Mouse (Mus musculus): ENCODE measurements around the gene Nop58.
"Not testable (repeated sequence)": the region's sequence is repeated elsewhere in the genome, so short reads cannot be mapped to it uniquely, and the experiment has no call there.

Nop58 gene

GRCm38 (mm10) chr1:59719900-59720299 is 35.1 kb downstream of the Nop58 start:
- DNase-seq (ENCODE audit: low spot score in 2 of 2), result peak; percentile 10 to 11

DNA sequence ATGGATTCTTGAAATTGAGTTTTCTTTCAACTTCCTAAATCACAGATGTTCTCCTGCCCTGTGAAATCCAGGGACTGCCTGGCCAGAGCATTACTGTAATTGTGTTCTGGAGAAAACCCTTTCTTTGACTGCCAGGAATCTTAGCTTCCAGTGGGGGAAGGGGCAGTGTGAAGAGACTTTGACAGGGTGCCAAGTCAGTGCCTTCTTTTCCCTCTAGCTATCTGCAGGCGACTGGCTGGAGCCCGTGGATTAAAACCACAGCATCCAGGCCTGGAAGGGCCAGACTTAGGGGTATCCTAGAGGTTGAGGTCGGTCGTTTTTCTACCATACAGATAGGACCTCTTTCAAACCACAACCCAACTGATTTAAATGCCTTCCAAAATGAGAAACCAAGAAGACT is 40.9 kb downstream of the Nop58 start:
- DNase-seq (ENCODE audit: low spot score in 2 of 2), result no peak

GRCm38 (mm10) chr1:59730106-59730505 is 45.3 kb downstream of the Nop58 start:
- DNase-seq (ENCODE audit: low spot score in 2 of 2), result no peak

- no peak for DNase-seq (ENCODE audit: low spot score in 2 of 2)
Measured at GRCm38 (mm10) chr1:59730737-59731136, 46.0 kb downstream of the Nop58 start.

DNA sequence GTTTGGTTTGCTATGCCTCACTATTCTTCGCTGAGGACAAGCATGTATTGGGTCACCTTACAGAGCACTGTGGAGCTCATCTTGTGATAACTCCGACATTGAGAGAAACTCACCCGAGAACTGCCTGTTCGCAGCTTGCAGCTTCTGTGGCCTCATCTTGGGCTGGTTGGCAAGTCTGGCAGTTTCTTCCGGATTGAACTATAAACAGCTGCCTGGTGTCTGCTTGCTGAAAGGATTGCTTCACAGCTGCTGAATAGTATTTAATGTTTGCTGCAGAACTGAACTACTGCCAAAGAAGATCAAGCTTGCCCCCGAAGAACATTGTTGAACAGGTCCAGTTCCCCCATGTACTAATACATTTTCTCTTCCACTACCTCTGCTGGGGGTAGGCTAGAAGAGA is 49.3 kb downstream of the Nop58 start:
- DNase-seq (ENCODE audit: low spot score in 2 of 2), result peak; percentile 10 to 15

DNA sequence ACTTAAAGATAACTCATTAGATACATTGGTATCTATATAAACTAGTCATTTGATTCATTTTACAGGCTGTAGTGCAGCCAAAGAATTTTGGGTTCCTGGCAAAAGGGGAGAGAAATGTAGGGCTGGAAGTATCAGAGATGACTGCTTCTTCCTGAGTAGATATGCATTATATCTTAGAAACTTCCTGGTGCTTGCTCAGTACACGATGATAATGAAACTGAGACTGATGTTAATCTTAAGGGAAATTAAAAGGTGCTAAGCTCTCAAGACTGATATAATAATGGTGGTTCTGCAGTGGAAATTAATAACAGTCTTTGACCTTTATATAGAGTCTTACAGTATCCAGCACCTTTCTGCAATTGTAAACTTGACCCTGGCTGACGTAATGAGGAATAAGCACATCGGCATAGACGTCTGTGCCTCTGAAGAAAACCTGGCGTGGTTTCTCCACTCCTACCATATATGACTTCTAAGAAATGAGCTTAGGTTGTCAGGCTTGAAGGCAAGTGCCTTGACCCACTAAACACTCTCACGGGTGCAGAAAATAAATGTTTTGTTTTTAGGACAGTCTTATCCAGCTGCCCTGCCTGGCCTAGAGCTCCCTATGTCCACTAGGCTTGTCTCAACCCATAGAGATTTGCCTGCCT is 54.1 kb downstream of the Nop58 start:
- DNase-seq (ENCODE audit: low spot score in 2 of 2), result no peak

DNA sequence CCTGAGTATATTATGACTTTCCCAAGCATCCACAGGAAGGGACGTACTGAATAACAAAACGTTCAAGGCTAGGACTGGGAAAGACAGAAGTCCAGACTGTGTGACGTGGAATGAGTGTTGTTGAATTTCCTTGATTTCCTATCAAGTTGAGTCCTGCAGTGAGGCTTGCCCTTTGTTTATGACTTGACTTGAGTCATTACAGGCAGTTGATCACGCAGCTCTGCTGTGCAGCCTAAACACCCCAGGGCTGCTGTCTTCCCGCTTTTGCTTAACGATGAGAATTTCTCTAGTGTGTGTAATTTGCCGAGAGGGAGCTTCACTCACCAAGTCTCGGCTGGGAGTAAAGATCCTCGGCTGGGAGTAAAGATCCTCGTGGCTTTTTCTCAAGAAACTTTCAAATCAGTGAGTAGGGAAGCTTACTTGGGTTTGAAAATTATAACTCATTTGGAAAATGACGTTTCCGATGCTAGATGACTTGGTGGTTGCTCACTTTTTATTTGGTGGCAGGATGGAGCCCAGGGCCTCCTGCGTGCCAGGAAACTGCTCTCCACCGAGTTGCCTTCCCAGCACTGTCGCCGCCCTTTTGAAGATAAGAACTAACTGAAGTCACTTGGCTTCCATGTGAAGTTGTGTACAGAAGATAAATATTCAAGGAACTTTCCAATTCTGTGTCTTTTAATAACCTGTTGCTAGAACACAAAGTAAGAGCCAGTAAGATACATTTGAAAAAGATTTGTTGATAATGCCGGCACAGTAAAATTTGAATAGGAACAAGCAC is 55.0 kb downstream of the Nop58 start:
- DNase-seq (ENCODE audit: low spot score in 2 of 2), result no peak

DNA sequence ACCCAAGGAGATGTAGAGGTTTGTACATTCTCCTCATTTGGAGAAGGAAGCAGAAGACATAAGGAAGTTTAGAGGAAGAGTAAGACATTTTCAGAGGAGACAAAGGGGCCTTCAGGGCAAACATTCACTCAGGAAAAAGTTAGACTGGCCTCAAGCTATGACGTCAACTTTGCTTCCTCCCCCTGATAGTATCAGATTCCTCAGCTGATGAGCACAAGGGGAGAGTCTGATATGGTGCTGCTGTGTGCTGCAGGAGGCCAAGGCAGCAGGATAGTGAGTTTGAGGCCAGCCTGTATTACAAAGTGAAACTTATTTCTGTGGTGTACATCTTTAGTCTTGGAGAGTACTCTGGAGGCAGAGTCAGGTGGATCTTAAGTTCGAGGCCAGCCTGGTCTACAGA is 64.3 kb downstream of the Nop58 start:
- DNase-seq (ENCODE audit: low spot score in 2 of 2), result no peak

GRCm38 (mm10) chr1:59749724-59750123 is 65.0 kb downstream of the Nop58 start:
- DNase-seq (ENCODE audit: low spot score in 2 of 2), result not testable (repeated sequence)

DNA sequence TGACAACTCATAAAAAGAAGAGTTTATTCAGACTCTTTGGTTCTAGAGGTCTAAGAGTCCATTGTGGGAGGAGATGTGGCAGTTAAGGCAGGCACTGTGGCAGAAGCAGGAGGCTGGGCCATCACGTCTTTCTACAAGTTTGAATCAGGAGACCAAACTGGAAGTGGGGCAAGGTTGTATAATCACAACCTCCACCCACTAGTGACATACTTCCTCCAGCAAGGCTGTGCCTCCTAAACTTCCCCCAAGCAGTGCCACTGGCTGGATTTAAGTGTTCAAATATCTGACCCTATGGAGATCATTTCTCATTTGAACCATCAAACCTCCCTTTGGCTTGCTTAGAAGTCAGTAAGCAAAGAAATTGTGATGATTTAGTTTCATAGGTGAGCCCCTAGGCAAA is 70.5 kb downstream of the Nop58 start:
- DNase-seq (ENCODE audit: low spot score in 2 of 2), result no peak

DNA sequence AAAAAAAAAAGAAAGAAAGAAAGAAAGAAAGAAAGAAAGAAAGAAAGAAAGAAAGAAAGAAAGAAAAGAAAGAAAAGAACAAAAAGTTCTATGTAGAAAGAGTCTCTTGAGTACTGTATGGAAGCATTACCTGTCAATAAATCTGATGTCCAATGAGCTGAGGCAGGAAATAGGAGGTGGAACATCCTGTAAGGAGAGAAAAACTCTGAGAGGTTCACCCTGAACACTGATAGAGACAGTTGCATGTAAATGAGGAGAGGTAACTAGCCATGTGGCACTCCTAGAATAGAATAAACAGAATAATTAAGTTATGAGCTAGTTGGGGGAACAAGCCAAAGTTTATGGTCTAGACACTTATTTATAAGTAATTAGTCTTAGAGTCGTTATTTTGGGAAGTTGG is 73.6 kb downstream of the Nop58 start:
- DNase-seq (ENCODE audit: low spot score in 2 of 2), result no peak

GRCm38 (mm10) chr1:59762208-59762607 is 77.4 kb downstream of the Nop58 start:
- DNase-seq (ENCODE audit: low spot score in 2 of 2), result peak; percentile 31 to 38

GRCm38 (mm10) chr1:59762651-59763163 is 77.9 kb downstream of the Nop58 start:
- peak in 1 of 2 experiments; percentile 60 for DNase-seq (ENCODE audit: low spot score in 2 of 2)

- peak; percentile 74 to 81 for DNase-seq (ENCODE audit: low spot score in 2 of 2)
Measured at GRCm38 (mm10) chr1:59763164-59763768, 78.5 kb downstream of the Nop58 start, which contains the start of gene Bmpr2. Bmpr2 (plus strand) TSS chr1:59763400.

GRCm38 (mm10) chr1:59763781-59764251 is 79.0 kb downstream of the Nop58 start:
- peak; percentile 31 to 52 for DNase-seq (ENCODE audit: low spot score in 2 of 2)

- DNase-seq (ENCODE audit: low spot score in 2 of 2), result peak; percentile 33 to 41
Measured at GRCm38 (mm10) chr1:59764407-59764971, 79.7 kb downstream of the Nop58 start.

GRCm38 (mm10) chr1:59765279-59765678 is 80.5 kb downstream of the Nop58 start:
- DNase-seq (ENCODE audit: low spot score in 2 of 2), result no peak

- no peak for DNase-seq (ENCODE audit: low spot score in 2 of 2)
Measured at GRCm38 (mm10) chr1:59766626-59767025, 81.9 kb downstream of the Nop58 start.

Data from right cerebral cortex, adult 2 months (tissue).